Mouse (Mus musculus) lung, embryonic 16.5 days (tissue): ENCODE data around the gene 6030468B19Rik. TPM values are rescaled to one million over a fixed set of nuclear protein-coding genes. Genes with fewer than 3 reads are reported as not detected.

ENCODE experiments used
- ATAC-seq: fragments of 200-750 bp; cut with Nextera tagmentation; 2 replicates; pipeline ENCODE4 v1.8.0; 2017; ENCODE audit warnings: low read depth, mild to moderate bottlenecking, moderate library complexity
- H3K27ac ChIP-seq: fragments of 300-500 bp; sonication (generic); 2 replicates; pipeline ENCODE4 v1.5.1; 2014; ENCODE audit warnings: mild to moderate bottlenecking, control low read depth, low read length
- H3K27me3 ChIP-seq: fragments of 300-500 bp; sonication (generic); 2 replicates; pipeline ENCODE4 v1.6.1; 2014; ENCODE audit warnings: low read depth, low read length, mixed read lengths; ENCODE audit not compliant: control insufficient read depth, insufficient read depth
- H3K36me3 ChIP-seq: fragments of 300-500 bp; sonication (generic); 2 replicates; pipeline ENCODE4 v1.6.1; 2014; ENCODE audit warnings: low read length; ENCODE audit not compliant: control insufficient read depth, insufficient read depth
- H3K4me1 ChIP-seq: fragments of 300-500 bp; sonication (generic); replicated peaks from 2 replicates; pipeline ENCODE4 v1.6.1; 2014; ENCODE audit warnings: low read length, mixed read lengths; ENCODE audit not compliant: control insufficient read depth, insufficient read depth
- H3K4me2 ChIP-seq: fragments of 300-500 bp; sonication (generic); 2 replicates; pipeline ENCODE4 v1.6.1; 2014; ENCODE audit warnings: low read depth, low read length, control low read depth
- H3K4me3 ChIP-seq: fragments of 300-500 bp; sonication (generic); 2 replicates; pipeline ENCODE4 v1.5.1; 2014; ENCODE audit warnings: mild to moderate bottlenecking, low read length, control low read depth
- H3K9ac ChIP-seq: fragments of 300-500 bp; sonication (generic); 2 replicates; pipeline ENCODE4 v1.6.1; 2014; ENCODE audit warnings: low read length, control low read depth
- H3K9me3 ChIP-seq: fragments of 300-500 bp; sonication (generic); 2 replicates; pipeline ENCODE4 v1.6.1; 2016; ENCODE audit warnings: low read length; ENCODE audit not compliant: control insufficient read depth
- WGBS: fragments of 180-500 bp; shearing (Covaris S2); extraction: QIAGEN DNeasy Blood & Tissue Kit; methylation state at CpG from one replicate; pipeline ENCODE4 v1.1.7; 2014; 5-methylcytosine and 5-hydroxymethylcytosine counted together
- polyA plus RNA-seq: library from polyadenylated mRNA; unstranded; fragments of >200 nt; fragmentation: Nextera tagmentation; extraction: Ambion mirVana; gene quantifications from 2 replicates; pipeline ENCODE4 v1.2.1, GENCODE M21; 2015

6030468B19Rik gene
- polyA plus RNA-seq, 1 experiment from 2014 or later = 0.14 TPM

DNA sequence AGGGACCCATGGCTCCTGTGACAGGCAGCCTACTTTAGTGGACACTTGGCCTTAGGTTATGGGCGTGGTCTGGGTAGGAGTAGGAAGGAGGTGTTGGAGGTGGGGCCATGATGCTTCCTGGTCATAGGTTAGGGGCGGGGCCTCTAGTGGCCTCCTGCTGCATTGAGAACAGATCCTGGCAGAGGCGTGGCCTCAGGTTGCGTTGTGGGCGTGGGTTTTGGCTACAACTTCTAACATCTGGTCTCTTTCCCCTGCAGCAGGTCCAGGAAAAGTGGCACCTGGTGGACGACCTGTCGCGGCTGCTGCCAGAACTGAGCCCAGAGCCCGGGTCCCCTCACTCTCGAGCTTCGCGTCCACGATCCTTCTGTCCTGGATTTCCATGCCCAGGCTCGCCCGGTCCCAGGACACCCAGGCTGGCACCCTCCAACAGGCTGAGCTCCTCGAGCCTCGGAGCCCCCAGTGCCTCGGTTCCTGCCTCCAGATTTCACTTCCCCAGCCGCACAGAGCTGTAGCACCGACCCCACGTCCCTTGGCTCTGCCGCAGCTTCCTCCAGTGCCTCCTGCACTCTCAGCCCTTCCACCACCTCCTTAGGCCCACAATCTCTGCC, 5.1 kb upstream of the 6030468B19Rik start:
- Histone ChIP-seq H3K27me3 (no peaks in the 10 kb centered on the region), H3K4me3 (peak overlapping the region; percentile 39), H3K4me2 (peak overlapping the region; percentile 57), H3K9me3 (no peaks in the 10 kb centered on the region), H3K9ac (peak overlapping the region; percentile 62), H3K36me3 (no peaks in the 10 kb centered on the region), H3K27ac (peak overlapping the region; percentile 61), H3K4me1 (peaks cover 12% of the 10 kb centered on the region; the same call in 1 of the 2 replicates)
- ATAC-seq = peak; percentile 74
- 4% methylated on average over 22 of the region's 22 CpGs for WGBS

DNA sequence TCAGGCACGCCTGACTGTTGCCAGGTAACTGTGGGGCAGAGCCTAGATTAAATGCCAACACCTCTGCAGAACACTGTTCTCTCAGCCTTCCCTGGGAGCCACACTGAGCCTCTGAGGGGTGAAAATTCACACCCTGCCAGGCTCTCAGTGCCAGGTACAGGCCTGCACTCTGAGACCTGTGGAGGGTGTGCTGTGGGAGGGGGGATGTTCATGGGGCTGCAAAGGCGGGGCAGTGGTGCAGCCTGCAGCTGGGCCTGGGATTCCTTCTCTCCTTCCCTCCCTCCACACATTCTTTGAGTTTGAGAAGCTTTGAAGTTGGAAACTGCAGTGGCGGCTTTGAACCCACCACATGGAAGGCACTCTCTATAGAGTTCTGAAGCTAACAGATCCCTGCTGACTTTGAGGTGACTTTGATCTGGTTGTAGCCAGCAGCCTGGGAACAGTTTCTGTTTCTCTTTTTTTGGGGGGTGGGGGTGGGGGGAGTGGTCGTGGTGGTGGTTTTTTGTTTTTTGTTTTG, 3.4 kb upstream of the 6030468B19Rik start:
- H3K27ac ChIP-seq = no peak overlapping the region
- H3K27me3 ChIP-seq = no peaks in the 10 kb centered on the region
- ATAC-seq = no peak
- H3K9ac ChIP-seq = no peak overlapping the region
- H3K36me3 ChIP-seq = no peaks in the 10 kb centered on the region
- H3K4me3 ChIP-seq = no peak overlapping the region
- H3K4me1 ChIP-seq = peaks cover 18% of the 10 kb centered on the region; the same call in 1 of the 2 replicates
- H3K4me2 ChIP-seq = no peak overlapping the region
- 55% methylated on average over 4 of the region's 4 CpGs for WGBS
- H3K9me3 ChIP-seq = no peaks in the 10 kb centered on the region

DNA sequence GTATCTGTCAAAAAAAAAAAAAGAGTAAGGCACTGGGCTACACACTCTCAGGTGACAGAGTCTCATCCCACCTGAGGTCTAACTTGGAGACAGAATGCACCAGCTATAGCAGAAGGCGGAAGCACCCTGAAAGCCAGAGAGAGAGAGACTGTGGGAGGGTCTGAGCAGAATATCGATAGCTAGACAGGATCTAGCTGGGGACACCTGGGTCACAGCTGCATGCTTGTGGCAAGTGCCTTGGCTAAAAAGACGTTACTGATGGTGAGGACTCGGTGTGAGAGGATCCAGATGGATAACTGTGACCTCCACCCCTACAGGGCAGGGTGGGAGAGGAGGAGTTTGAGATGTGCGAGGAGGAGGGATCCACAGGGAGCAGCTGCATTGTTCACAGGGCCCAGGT, 506 bp upstream of the 6030468B19Rik start:
- 28% methylated on average over 5 of the region's 5 CpGs for WGBS
- peaks cover 12% of the 10 kb centered on the region; the same call in 1 of the 2 replicates for H3K4me1 ChIP-seq

DNA sequence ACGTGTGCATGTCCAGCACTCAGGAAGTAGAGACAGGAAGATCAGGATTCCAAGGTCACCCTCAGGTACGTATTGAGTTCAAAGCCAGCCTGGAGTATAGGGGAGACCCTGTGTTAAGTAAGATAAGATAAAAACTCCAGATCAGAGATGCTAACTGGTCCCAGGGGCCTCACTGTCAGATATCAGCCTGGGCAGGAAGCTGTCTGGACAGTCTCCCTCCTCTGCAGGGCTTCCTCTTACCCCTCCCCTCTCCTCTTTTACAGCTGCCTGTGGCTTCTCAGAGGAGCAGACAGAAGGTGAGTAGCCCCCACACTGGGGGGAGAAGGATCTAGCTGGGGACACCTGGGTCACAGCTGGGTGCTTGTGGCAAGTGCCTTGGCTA, 691 bp downstream of the 6030468B19Rik start:
- H3K27me3 ChIP-seq = no peaks in the 10 kb centered on the region
- no peak overlapping the region for H3K27ac ChIP-seq
- no peak overlapping the region for H3K4me3 ChIP-seq
- WGBS = 19% methylated on average over 2 of the region's 2 CpGs
- 0 out of 2 replicates have a peak, but pooled peaks have one; percentile 8 for ATAC-seq
- H3K4me1 ChIP-seq = peaks cover 6% of the 10 kb centered on the region; the same call in 1 of the 2 replicates
- H3K4me2 ChIP-seq = no peak overlapping the region
- H3K9ac ChIP-seq = no peak overlapping the region
- H3K36me3 ChIP-seq = no peaks in the 10 kb centered on the region
- no peaks in the 10 kb centered on the region for H3K9me3 ChIP-seq

More for the DNA sequence above, 506 bp upstream of the 6030468B19Rik start:
- Histone ChIP-seq H3K27ac (no peak overlapping the region), H3K36me3 (no peaks in the 10 kb centered on the region), H3K27me3 (no peaks in the 10 kb centered on the region), H3K9ac (no peak overlapping the region), H3K4me3 (no peak overlapping the region), H3K9me3 (no peaks in the 10 kb centered on the region), H3K4me2 (no peak overlapping the region)
- ATAC-seq = no peak

DNA sequence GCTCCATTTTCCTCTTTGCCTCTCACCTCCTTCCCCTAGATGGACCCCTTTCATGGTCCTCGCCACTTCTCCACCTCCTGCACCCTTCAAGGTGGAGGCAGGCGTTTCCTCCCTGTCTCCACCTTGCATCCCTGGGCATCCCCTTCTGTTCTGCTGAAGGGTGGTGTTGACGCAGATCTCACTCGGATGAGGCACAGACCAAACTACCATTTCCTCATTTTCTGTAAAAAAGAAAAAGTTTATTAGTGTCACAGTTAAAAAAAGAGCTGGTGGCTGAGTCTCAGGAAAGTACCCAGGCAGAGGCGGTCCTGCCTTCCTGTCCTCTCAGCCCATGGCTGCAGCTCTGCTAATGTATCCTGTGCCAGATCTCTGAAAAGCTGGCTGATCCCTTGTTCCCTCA, 1.7 kb downstream of the 6030468B19Rik start:
- no peak overlapping the region for H3K27ac ChIP-seq
- H3K4me1 ChIP-seq = peaks cover 6% of the 10 kb centered on the region; the same call in 1 of the 2 replicates
- no peaks in the 10 kb centered on the region for H3K36me3 ChIP-seq
- H3K9me3 ChIP-seq = no peaks in the 10 kb centered on the region
- no peak for ATAC-seq
- H3K4me2 ChIP-seq = no peak overlapping the region
- no peak overlapping the region for H3K4me3 ChIP-seq
- no peak overlapping the region for H3K9ac ChIP-seq
- 56% methylated on average over 5 of the region's 5 CpGs for WGBS
- no peaks in the 10 kb centered on the region for H3K27me3 ChIP-seq

DNA sequence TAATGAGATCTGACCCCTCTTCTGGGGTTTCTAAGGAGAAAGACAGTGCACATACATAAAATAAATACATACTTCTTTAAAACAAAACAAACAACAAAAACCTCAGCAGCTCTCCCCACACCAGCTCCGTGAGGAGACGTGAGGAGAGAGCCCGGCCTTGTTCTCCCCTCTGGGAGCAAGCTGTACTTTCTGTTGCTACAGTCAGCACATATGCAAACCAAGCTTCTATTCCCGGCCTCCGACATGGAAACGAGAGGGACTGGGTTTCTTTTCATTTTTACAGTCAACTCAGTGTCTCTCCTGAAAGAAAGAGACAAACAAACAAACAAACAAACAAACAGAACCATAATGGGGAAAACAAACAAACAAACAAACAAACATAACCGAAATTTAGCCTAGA, 2.6 kb downstream of the 6030468B19Rik start:
- ATAC-seq = no peak
- Histone ChIP-seq H3K4me1 (peaks cover 6% of the 10 kb centered on the region; the same call in 1 of the 2 replicates), H3K9ac (no peak overlapping the region), H3K36me3 (no peaks in the 10 kb centered on the region), H3K27me3 (no peaks in the 10 kb centered on the region), H3K4me3 (no peak overlapping the region), H3K9me3 (no peaks in the 10 kb centered on the region), H3K4me2 (no peak overlapping the region), H3K27ac (no peak overlapping the region)
- WGBS = 76% methylated on average over 7 of the region's 7 CpGs

DNA sequence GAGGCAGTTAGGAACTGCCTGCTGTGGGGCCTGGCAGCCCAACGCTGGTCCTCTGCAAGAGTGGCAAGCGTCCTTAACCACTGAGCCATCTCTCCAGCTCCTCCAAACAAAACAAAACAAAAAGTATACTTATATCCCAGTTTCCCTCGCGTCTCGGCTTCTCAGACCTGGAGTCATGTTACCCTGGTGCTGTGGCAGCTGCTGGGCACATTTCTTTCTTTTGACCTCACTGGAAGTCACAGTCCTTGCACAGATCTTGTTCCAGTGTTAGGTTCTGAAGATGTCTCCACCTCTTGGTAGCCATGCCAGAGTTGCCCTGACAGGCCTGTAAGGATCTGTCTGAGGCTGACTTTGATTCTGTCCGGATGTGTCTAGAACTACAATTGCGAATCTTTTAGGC, 4.2 kb downstream of the 6030468B19Rik start:
- 65% methylated on average over 7 of the region's 7 CpGs for WGBS
- no peak for ATAC-seq
- Histone ChIP-seq H3K36me3 (no peaks in the 10 kb centered on the region), H3K27me3 (no peaks in the 10 kb centered on the region), H3K9ac (no peak overlapping the region), H3K9me3 (no peaks in the 10 kb centered on the region), H3K4me3 (no peak overlapping the region), H3K4me2 (no peak overlapping the region), H3K4me1 (peaks cover 6% of the 10 kb centered on the region; the same call in 1 of the 2 replicates), H3K27ac (no peak overlapping the region)

DNA sequence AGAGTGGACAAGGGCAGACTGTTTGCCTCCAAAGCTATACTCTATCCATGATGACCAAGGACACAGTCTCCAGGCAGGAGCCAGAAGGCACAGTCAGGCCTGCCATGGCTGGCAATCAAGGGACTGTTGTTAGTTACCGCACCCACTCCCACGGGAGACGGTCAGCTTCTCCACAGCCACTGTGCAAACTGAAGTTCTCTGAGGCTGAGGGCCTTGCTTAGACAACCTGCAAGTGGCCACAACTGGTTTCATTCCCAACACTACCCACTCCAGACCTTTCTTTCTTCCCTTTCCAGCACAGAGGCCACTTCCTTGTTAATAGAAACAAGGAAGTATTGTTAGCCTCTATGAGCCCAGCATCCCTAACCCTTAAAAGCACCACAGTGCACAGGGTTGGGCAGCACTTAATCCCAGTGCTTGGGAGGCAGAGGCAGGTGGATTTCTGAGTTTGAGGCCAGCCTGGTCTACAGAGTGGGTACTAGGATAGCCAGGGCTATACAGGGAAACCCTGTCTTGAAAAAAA, 5.8 kb downstream of the 6030468B19Rik start:
- no peaks in the 10 kb centered on the region for H3K36me3 ChIP-seq
- no peaks in the 10 kb centered on the region for H3K27me3 ChIP-seq
- no peak overlapping the region for H3K27ac ChIP-seq
- H3K4me3 ChIP-seq = no peak overlapping the region
- ATAC-seq = no peak
- no peak overlapping the region for H3K9ac ChIP-seq
- no peaks in the 10 kb centered on the region for H3K9me3 ChIP-seq
- no peak overlapping the region for H3K4me2 ChIP-seq
- WGBS = 67% methylated on average over 3 of the region's 3 CpGs
- peaks cover 3% of the 10 kb centered on the region; the same call in 1 of the 2 replicates for H3K4me1 ChIP-seq

DNA sequence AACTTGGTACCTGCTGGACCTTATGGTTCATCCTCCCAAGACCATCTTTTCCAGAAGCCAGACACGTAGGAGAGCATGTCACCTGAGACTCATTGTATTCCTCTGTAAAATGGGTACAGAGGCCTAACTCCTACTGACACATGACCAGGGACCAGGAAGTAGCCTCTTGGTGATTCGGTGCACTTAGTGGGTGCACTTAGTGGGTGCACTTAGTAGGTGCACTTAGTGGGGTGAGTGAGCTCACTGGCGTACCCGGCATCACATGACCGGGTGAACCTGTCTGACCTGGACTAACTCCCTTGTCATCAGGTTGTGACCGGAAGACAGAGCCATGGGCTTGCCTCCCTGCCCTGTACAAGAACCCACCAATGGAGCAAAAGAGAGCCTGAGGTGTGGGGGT, 9.3 kb downstream of the 6030468B19Rik start:
- ATAC-seq = no peak
- Histone ChIP-seq H3K4me3 (no peak overlapping the region), H3K36me3 (no peaks in the 10 kb centered on the region), H3K27me3 (no peaks in the 10 kb centered on the region), H3K9me3 (no peaks in the 10 kb centered on the region), H3K9ac (no peak overlapping the region), H3K4me2 (no peak overlapping the region), H3K4me1 (peaks cover 14% of the 10 kb centered on the region), H3K27ac (no peak overlapping the region)
- WGBS = 91% methylated on average over 6 of the region's 6 CpGs
